Mouse (Mus musculus) cerebellum, adult 8-10 months (tissue): ENCODE measurements around the gene Psme1.

ENCODE experiments used
- DNase-seq: peaks from one replicate; pipeline ENCODE4 v3.0.0; 2022

Psme1 gene

GRCm38 (mm10) chr14:55603271-55603632 is 25.3 kb downstream of the Psme1 start, which contains the start of gene Irf9:
Irf9 (plus strand) TSS chr14:55603571.
- no peak for DNase-seq

GRCm38 (mm10) chr14:55603633-55604576 is 26.0 kb downstream of the Psme1 start:
- DNase-seq = peak; percentile 77

- DNase-seq = no peak
Measured at GRCm38 (mm10) chr14:55604823-55605222, 26.9 kb downstream of the Psme1 start.

GRCm38 (mm10) chr14:55605743-55606459 is 28.0 kb downstream of the Psme1 start:
- no peak for DNase-seq

GRCm38 (mm10) chr14:55608339-55608738 is 30.4 kb downstream of the Psme1 start:
- no peak for DNase-seq

GRCm38 (mm10) chr14:55613346-55613745 is 35.4 kb downstream of the Psme1 start:
- DNase-seq = no peak

GRCm38 (mm10) chr14:55614565-55615178 is 36.7 kb downstream of the Psme1 start:
- DNase-seq = no peak

- no peak for DNase-seq
Measured at GRCm38 (mm10) chr14:55615876-55616275, 38.0 kb downstream of the Psme1 start.

- no peak for DNase-seq
Measured at GRCm38 (mm10) chr14:55616844-55617243, 38.9 kb downstream of the Psme1 start.

GRCm38 (mm10) chr14:55617822-55618221 is 39.9 kb downstream of the Psme1 start, which contains the start of gene Rec8:
Rec8 (plus strand) TSS chr14:55618037.
- peak; percentile 57 for DNase-seq

GRCm38 (mm10) chr14:55618486-55619195 is 40.7 kb downstream of the Psme1 start:
- no peak for DNase-seq

- DNase-seq = no peak
Measured at GRCm38 (mm10) chr14:55628077-55628827, 50.3 kb downstream of the Psme1 start.

GRCm38 (mm10) chr14:55629312-55629711 is 51.4 kb downstream of the Psme1 start:
- DNase-seq = no peak
